Mouse (Mus musculus) spleen, adult 2 months (tissue): ENCODE measurements at regions not wholly inside any gene's neighbourhood (a gene's known extent, or its start where the extent isn't known, plus 50 kb on each side); places are given as distances from the start of the nearest gene placed in this dataset.

Experiments
- CTCF ChIP-seq: fragments of 200-500 bp; IDR thresholded peaks from 2 replicates; pipeline ENCODE4 v1.5.1; 2011; ENCODE audit warnings: mild to moderate bottlenecking, inconsistent platforms; ENCODE audit not compliant: insufficient read depth, insufficient read length, insufficient replicate concordance; ENCODE audit errors: extremely low read depth
- POLR2A ChIP-seq: fragments of 200-500 bp; IDR thresholded peaks from 2 replicates; pipeline ENCODE4 v1.6.1; 2011; ENCODE audit warnings: low read depth, low read length, inconsistent platforms

DNA sequence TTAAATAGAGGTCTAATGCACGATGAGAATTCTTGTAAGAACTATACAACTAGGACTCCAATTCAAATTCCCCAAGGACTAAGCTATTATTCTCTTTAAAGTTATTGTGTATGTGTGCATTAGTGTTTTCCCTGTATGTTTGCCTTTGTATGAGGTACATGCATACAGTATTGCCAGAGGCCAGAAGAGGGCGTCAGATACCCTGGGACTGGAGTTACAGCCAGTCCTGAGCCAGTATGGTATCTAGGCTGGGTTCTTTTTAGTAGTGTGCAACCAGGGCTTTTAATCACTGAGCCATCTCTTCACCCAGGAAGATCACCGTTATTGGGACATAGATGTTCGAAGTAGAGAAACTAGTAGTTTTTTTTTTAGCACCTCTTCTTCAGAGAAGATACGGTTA lies 154.2 kb upstream of the Esrrg start:
- TF ChIP-seq POLR2A, result no peak
- TF ChIP-seq CTCF, result no peak
